8 mouse cellular contexts compared by ENCODE assay signal in the genomic region with DNA sequence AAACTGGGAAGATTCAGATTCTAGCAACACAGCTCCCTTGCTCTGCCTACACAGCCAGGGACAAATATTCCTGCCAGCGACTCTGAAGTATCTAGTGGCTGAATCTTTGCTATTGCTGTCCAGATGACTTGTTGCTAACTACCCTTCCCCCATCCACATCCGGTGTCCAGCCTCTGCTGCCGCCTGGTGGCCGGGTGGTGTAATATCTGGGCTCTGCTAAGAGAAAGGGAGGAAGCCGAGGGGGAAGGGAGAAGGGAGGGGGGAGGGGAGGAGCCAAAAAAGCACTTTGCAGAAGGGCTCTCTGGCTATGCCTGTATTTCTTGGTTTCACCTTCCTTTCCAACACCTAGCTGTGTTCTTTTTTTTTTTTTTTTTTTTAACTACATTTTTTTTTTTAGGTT. TPM values are rescaled to one million over a fixed set of nuclear protein-coding genes. Genes with fewer than 3 reads are reported as not detected.
DNase-seq lines count a peak whose midpoint lies in the region; ATAC-seq and TF ChIP-seq lines count a peak whose summit lies in the region.

No protein-coding gene starts in this region.

- peaks cover 4 to 23% of the 10 kb centered on the region in 2 experiments; a peak in 3 of 4 replicates for H3K4me1 ChIP-seq in CH12.LX (ENCODE audit: control insufficient read depth in 1 of 2, insufficient read depth in 2 of 2)
- peaks cover 79% of the 10 kb centered on the region for H3K4me1 ChIP-seq in forebrain, embryonic 10.5 days
- H3K4me1 ChIP-seq in heart, embryonic 15.5 days (replicated peaks) = peaks cover 86% of the 10 kb centered on the region
- H3K4me1 ChIP-seq in liver, embryonic 15.5 days (replicated peaks) = peaks cover 9% of the 10 kb centered on the region; the same call in 1 of the 2 replicates
- H3K4me1 ChIP-seq in neural tube, embryonic 11.5 days (ENCODE audit: control insufficient read depth, insufficient read depth, low read length) = peaks cover 12% of the 10 kb centered on the region
- H3K4me1 ChIP-seq in stomach, embryonic 16.5 days (ENCODE audit: control insufficient read depth, insufficient read depth, low read length) = peaks cover 41% of the 10 kb centered on the region

- TF ChIP-seq EP300 in CH12.LX (IDR thresholded peaks at IDR 0.05; ENCODE audit: low read length) = no peak; the same call in 1 of the 2 replicates

- TF ChIP-seq CTCF in CH12.LX (conservative IDR thresholded peaks at IDR 0.05 in 1 of 2, IDR thresholded peaks at IDR 0.05 in 1 of 2; ENCODE audit: low read depth in 2 of 2, low read length in 2 of 2) = peak; percentile 82 to 96

- 1% methylated on average over 5 of the region's 5 CpGs for whole genome bisulfite sequencing in forebrain, embryonic 10.5 days
- whole genome bisulfite sequencing in heart, embryonic 15.5 days = 0% methylated on average over 5 of the region's 5 CpGs
- WGBS in liver, embryonic 15.5 days (ENCODE audit: insufficient replicate concordance) = 1% methylated on average over 5 of the region's 5 CpGs
- 0% methylated on average over 5 of the region's 5 CpGs for WGBS in neural tube, embryonic 11.5 days
- WGBS in stomach, embryonic 16.5 days = 0% methylated on average over 5 of the region's 5 CpGs

- peak; percentile 79 for TF ChIP-seq RAD21 in CH12.LX (IDR thresholded peaks at IDR 0.05; ENCODE audit: low read depth, low read length)

- no peaks in the 10 kb centered on the region for H3K27me3 ChIP-seq in CH12.LX (replicated peaks)
- no peaks in the 10 kb centered on the region for H3K27me3 ChIP-seq in forebrain, embryonic 10.5 days (ENCODE audit: poor library complexity, severe bottlenecking)
- no peaks in the 10 kb centered on the region for H3K27me3 ChIP-seq in heart, embryonic 15.5 days
- H3K27me3 ChIP-seq in liver, embryonic 15.5 days = no peaks in the 10 kb centered on the region
- H3K27me3 ChIP-seq in neural tube, embryonic 11.5 days (ENCODE audit: control insufficient read depth, insufficient read depth, low read length) = no peaks in the 10 kb centered on the region
- H3K27me3 ChIP-seq in stomach, embryonic 16.5 days (ENCODE audit: control insufficient read depth, insufficient read depth, low read length) = no peaks in the 10 kb centered on the region

- H3K27ac ChIP-seq in CH12.LX (ENCODE audit: insufficient read depth, low read depth) = no peak overlapping the region
- H3K27ac ChIP-seq in forebrain, embryonic 10.5 days = peak overlapping the region; percentile 90
- H3K27ac ChIP-seq in heart, embryonic 15.5 days = peak overlapping the region; percentile 86
- H3K27ac ChIP-seq in liver, embryonic 15.5 days (replicated peaks) = 0 out of 2 replicates have a peak overlapping the region, but pooled peaks have one; percentile 48
- H3K27ac ChIP-seq in neural tube, embryonic 11.5 days (ENCODE audit: low read depth, low read length) = 0 out of 2 replicates have a peak overlapping the region, but pooled peaks have one; percentile 10
- H3K27ac ChIP-seq in stomach, embryonic 16.5 days (ENCODE audit: low read length) = peak overlapping the region; percentile 78; the same call in 1 of the 2 replicates

- peak; percentile 58 for TF ChIP-seq POLR2A in CH12.LX (IDR thresholded peaks at IDR 0.05; ENCODE audit: low read depth, low read length)

- dilution Hi-C loops in CH12.LX (cut with MboI; ENCODE audit: extremely low pct_ligation_motif_present, extremely low pct_unique_long_range_greater_than_20kb, low sequenced_read_pairs) = no loop called here

- H3K4me3 ChIP-seq in CH12.LX (replicated peaks in 1 of 3; ENCODE audit: low read depth in 2 of 3, low read length in 2 of 3, poor library complexity in 1 of 3) = peak overlapping the region in 2 of 3 experiments; percentile 23 to 30
- H3K4me3 ChIP-seq in forebrain, embryonic 10.5 days = peak overlapping the region; percentile 43
- peak overlapping the region; percentile 21 for H3K4me3 ChIP-seq in heart, embryonic 15.5 days
- peak overlapping the region; percentile 25 for H3K4me3 ChIP-seq in liver, embryonic 15.5 days (replicated peaks)
- H3K4me3 ChIP-seq in neural tube, embryonic 11.5 days (ENCODE audit: low read depth, low read length) = no peak overlapping the region
- H3K4me3 ChIP-seq in stomach, embryonic 16.5 days (replicated peaks; ENCODE audit: low read length) = peak overlapping the region; percentile 34

- H3K9ac ChIP-seq in CH12.LX (ENCODE audit: insufficient read depth, low read depth) = peak overlapping the region; percentile 67
- H3K9ac ChIP-seq in heart, embryonic 15.5 days = peak overlapping the region; percentile 18
- peak overlapping the region; percentile 37; the same call in 1 of the 2 replicates for H3K9ac ChIP-seq in liver, embryonic 15.5 days
- H3K9ac ChIP-seq in neural tube, embryonic 11.5 days (ENCODE audit: low read length) = peak overlapping the region; percentile 48
- H3K9ac ChIP-seq in stomach, embryonic 16.5 days (ENCODE audit: low read length) = peak overlapping the region; percentile 62

- peak overlapping the region; percentile 73 for H3K4me2 ChIP-seq in CH12.LX (ENCODE audit: insufficient read depth, low read depth, poor library complexity, severe bottlenecking)
- peak overlapping the region; percentile 51 for H3K4me2 ChIP-seq in heart, embryonic 15.5 days
- H3K4me2 ChIP-seq in liver, embryonic 15.5 days = peak overlapping the region; percentile 53
- 0 out of 2 replicates have a peak overlapping the region, but pooled peaks have one; percentile 27 for H3K4me2 ChIP-seq in neural tube, embryonic 11.5 days (ENCODE audit: low read depth)
- peak overlapping the region; percentile 40 for H3K4me2 ChIP-seq in stomach, embryonic 16.5 days (ENCODE audit: low read depth, low read length)

- H3K79me2 ChIP-seq in CH12.LX (replicated peaks; ENCODE audit: control insufficient read depth, extremely low read depth, insufficient read depth, poor library complexity, severe bottlenecking) = no peaks in the 10 kb centered on the region

- DNase-seq in CH12.LX (ENCODE audit: extremely low read depth) = peak; percentile 96
- peak; percentile 47 for DNase-seq in c-Kit-negative CD71-positive TER-119-positive erythroid progenitor cells, embryonic 14.5 days (ENCODE audit: low read depth, low spot score)
- DNase-seq in forebrain, embryonic 10.5 days (ENCODE audit: extremely low spot score, low spot score) = peak; percentile 95
- DNase-seq in kidney, postnatal 14 days = peak; percentile 94
- peak; percentile 94 for DNase-seq in neural tube, embryonic 11.5 days (ENCODE audit: low spot score)

- ATAC-seq in heart, embryonic 15.5 days (replicated peaks; ENCODE audit: insufficient number of reproducible peaks, insufficient read depth, low FRiP score, low read depth) = peak; percentile 23; the same call in 1 of the 2 replicates
- ATAC-seq in liver, embryonic 15.5 days (ENCODE audit: insufficient read depth) = peak; percentile 57
- peak; percentile 60 for ATAC-seq in neural tube, embryonic 11.5 days (ENCODE audit: insufficient read depth, low FRiP score, low TSS enrichment)
- peak; percentile 47 for ATAC-seq in stomach, embryonic 16.5 days (ENCODE audit: insufficient read depth, low FRiP score)

- H3K36me3 ChIP-seq in CH12.LX (replicated peaks in 1 of 2; ENCODE audit: control insufficient read depth in 1 of 2, insufficient read depth in 1 of 2, low read length in 1 of 2) = no peaks in the 10 kb centered on the region
- no peaks in the 10 kb centered on the region for H3K36me3 ChIP-seq in forebrain, embryonic 10.5 days (replicated peaks)
- H3K36me3 ChIP-seq in heart, embryonic 15.5 days = no peaks in the 10 kb centered on the region
- no peaks in the 10 kb centered on the region for H3K36me3 ChIP-seq in liver, embryonic 15.5 days (replicated peaks)
- no peaks in the 10 kb centered on the region for H3K36me3 ChIP-seq in neural tube, embryonic 11.5 days (ENCODE audit: control insufficient read depth, insufficient read depth, low read length)
- H3K36me3 ChIP-seq in stomach, embryonic 16.5 days (ENCODE audit: control insufficient read depth, insufficient read depth, low read length) = no peaks in the 10 kb centered on the region

- H3K9me3 ChIP-seq in CH12.LX (replicated peaks; ENCODE audit: low read length) = no peaks in the 10 kb centered on the region
- no peaks in the 10 kb centered on the region for H3K9me3 ChIP-seq in forebrain, embryonic 10.5 days
- H3K9me3 ChIP-seq in heart, embryonic 15.5 days (replicated peaks) = no peaks in the 10 kb centered on the region
- no peaks in the 10 kb centered on the region for H3K9me3 ChIP-seq in liver, embryonic 15.5 days (replicated peaks)
- no peaks in the 10 kb centered on the region for H3K9me3 ChIP-seq in neural tube, embryonic 11.5 days (ENCODE audit: control insufficient read depth, low read length)
- no peaks in the 10 kb centered on the region for H3K9me3 ChIP-seq in stomach, embryonic 16.5 days (replicated peaks; ENCODE audit: control insufficient read depth, low read length)

- in situ Hi-C loops in CH12.LX (cut with MboI; ENCODE audit: low pct_ligation_motif_present, low pct_unique_long_range_greater_than_20kb, low sequenced_read_pairs) = no loop called here

RNA-seq across cellular contexts. Expression of gene Casq1, which starts 2.5 kb away (rescaled TPM):
- total RNA-seq in CH12.LX (2012; rRNA removed) (0.21 TPM in 1 of 2 replicates, not detected in the other), CH12.LX (2014; rRNA removed) (not detected in 2 replicates)
- 0.96 and 0.98 TPM in 2 replicates for polyA plus RNA-seq in CH12.LX (2012; ENCODE audit: insufficient read length, low read depth)
- polyA plus RNA-seq in forebrain, embryonic 10.5 days (2016; fragmentation: Nextera tagmentation; extraction: Ambion mirVana) = 0.69 and 0.99 TPM in 2 replicates
- 96.7 and 102 TPM in 2 replicates for polyA plus RNA-seq in heart, embryonic 15.5 days (2015; fragmentation: Nextera tagmentation; extraction: Ambion mirVana)
- polyA plus RNA-seq in liver, embryonic 15.5 days (2015; fragmentation: Nextera tagmentation; extraction: Ambion mirVana) = 2.9 and 5.0 TPM in 2 replicates
- polyA plus RNA-seq in neural tube, embryonic 11.5 days (2014; fragmentation: Nextera tagmentation; extraction: Ambion mirVana) = 2.2 and 2.5 TPM in 2 replicates
- 26.1 and 53.9 TPM in 2 replicates for polyA plus RNA-seq in stomach, embryonic 16.5 days (2015; fragmentation: Nextera tagmentation; extraction: Ambion mirVana)

RNA-seq across cellular contexts. Expression of gene Pea15a, which starts 10.5 kb away (rescaled TPM):
- 14.9 and 15.6 TPM in 2 replicates for total RNA-seq in CH12.LX (2012; rRNA removed)
- total RNA-seq in CH12.LX (2014; rRNA removed) = 21.5 and 23.7 TPM in 2 replicates
- polyA plus RNA-seq in CH12.LX (2012; ENCODE audit: insufficient read length, low read depth) = 50.6 and 52.1 TPM in 2 replicates
- polyA plus RNA-seq in forebrain, embryonic 10.5 days (2016; fragmentation: Nextera tagmentation; extraction: Ambion mirVana) = 282 and 292 TPM in 2 replicates
- polyA plus RNA-seq in heart, embryonic 15.5 days (2015; fragmentation: Nextera tagmentation; extraction: Ambion mirVana) = 165 and 179 TPM in 2 replicates
- polyA plus RNA-seq in liver, embryonic 15.5 days (2015; fragmentation: Nextera tagmentation; extraction: Ambion mirVana) = 20.2 and 22.3 TPM in 2 replicates
- 249 and 272 TPM in 2 replicates for polyA plus RNA-seq in neural tube, embryonic 11.5 days (2014; fragmentation: Nextera tagmentation; extraction: Ambion mirVana)
- 131 and 148 TPM in 2 replicates for polyA plus RNA-seq in stomach, embryonic 16.5 days (2015; fragmentation: Nextera tagmentation; extraction: Ambion mirVana)

RNA-seq across cellular contexts. Expression of gene Atp1a4, which starts 41.1 kb away (rescaled TPM):
- total RNA-seq in CH12.LX (2012; rRNA removed) = not detected in 2 replicates
- total RNA-seq in CH12.LX (2014; rRNA removed) = not detected in 2 replicates
- polyA plus RNA-seq in CH12.LX (2012; ENCODE audit: insufficient read length, low read depth) = 0.07 TPM in 1 of 2 replicates, not detected in the other
- polyA plus RNA-seq in forebrain, embryonic 10.5 days (2016; fragmentation: Nextera tagmentation; extraction: Ambion mirVana) = not detected in 2 replicates
- 0.10 and 0.28 TPM in 2 replicates for polyA plus RNA-seq in heart, embryonic 15.5 days (2015; fragmentation: Nextera tagmentation; extraction: Ambion mirVana)
- polyA plus RNA-seq in liver, embryonic 15.5 days (2015; fragmentation: Nextera tagmentation; extraction: Ambion mirVana) = 0.02 TPM in 1 of 2 replicates, not detected in the other
- not detected in 2 replicates for polyA plus RNA-seq in neural tube, embryonic 11.5 days (2014; fragmentation: Nextera tagmentation; extraction: Ambion mirVana)
- polyA plus RNA-seq in stomach, embryonic 16.5 days (2015; fragmentation: Nextera tagmentation; extraction: Ambion mirVana) = 0.04 TPM in 1 of 2 replicates, not detected in the other

RNA-seq across cellular contexts. Expression of gene Igsf8, which starts 44.3 kb away (rescaled TPM):
- 29.3 and 37.0 TPM in 2 replicates for total RNA-seq in CH12.LX (2012; rRNA removed)
- 7.4 and 8.3 TPM in 2 replicates for total RNA-seq in CH12.LX (2014; rRNA removed)
- 22.1 and 25.9 TPM in 2 replicates for polyA plus RNA-seq in CH12.LX (2012; ENCODE audit: insufficient read length, low read depth)
- polyA plus RNA-seq in forebrain, embryonic 10.5 days (2016; fragmentation: Nextera tagmentation; extraction: Ambion mirVana) = 53.0 and 55.4 TPM in 2 replicates
- 20.6 and 35.4 TPM in 2 replicates for polyA plus RNA-seq in heart, embryonic 15.5 days (2015; fragmentation: Nextera tagmentation; extraction: Ambion mirVana)
- 17.9 and 23.1 TPM in 2 replicates for polyA plus RNA-seq in liver, embryonic 15.5 days (2015; fragmentation: Nextera tagmentation; extraction: Ambion mirVana)
- 121 and 142 TPM in 2 replicates for polyA plus RNA-seq in neural tube, embryonic 11.5 days (2014; fragmentation: Nextera tagmentation; extraction: Ambion mirVana)
- polyA plus RNA-seq in stomach, embryonic 16.5 days (2015; fragmentation: Nextera tagmentation; extraction: Ambion mirVana) = 27.8 and 35.0 TPM in 2 replicates
